Mouse (Mus musculus) frontal cortex, postnatal 36 days (tissue): Measurements from ENCODE around the gene Smtn.

Experiments used
- DNase-seq, 2 experiments: peaks; one replicate each; pipeline ENCODE4 v3.0.0; 2022; ENCODE audit warnings: low spot score in 2 of 2

Smtn gene

GRCm38 (mm10) chr11:3547969-3548368 lies 7.6 kb upstream of the Smtn start:
- DNase-seq, result no peak

- no peak for DNase-seq
Observed at GRCm38 (mm10) chr11:3547047-3547446, 6.6 kb upstream of the Smtn start.

DNA sequence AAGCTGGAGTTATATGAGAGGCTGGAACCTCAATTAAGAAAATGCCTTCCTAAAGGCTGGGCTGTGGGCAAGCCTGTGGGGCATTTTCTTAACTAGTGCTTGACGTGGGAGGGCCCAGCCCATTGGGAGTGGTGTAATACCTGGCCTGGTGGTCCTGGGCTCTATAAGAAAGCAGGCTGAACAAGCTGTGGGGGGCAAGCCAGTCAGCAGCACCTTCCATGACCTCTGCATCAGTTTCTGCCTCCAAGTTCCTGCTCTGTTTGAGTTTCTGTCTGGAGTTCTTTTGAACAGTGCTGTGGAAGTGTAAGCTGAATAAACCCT lies 5.8 kb upstream of the Smtn start:
- no peak for DNase-seq

GRCm38 (mm10) chr11:3545531-3546241 lies 5.3 kb upstream of the Smtn start:
- no peak for DNase-seq

GRCm38 (mm10) chr11:3544409-3544808 lies 4.0 kb upstream of the Smtn start:
- DNase-seq, result no peak

DNA sequence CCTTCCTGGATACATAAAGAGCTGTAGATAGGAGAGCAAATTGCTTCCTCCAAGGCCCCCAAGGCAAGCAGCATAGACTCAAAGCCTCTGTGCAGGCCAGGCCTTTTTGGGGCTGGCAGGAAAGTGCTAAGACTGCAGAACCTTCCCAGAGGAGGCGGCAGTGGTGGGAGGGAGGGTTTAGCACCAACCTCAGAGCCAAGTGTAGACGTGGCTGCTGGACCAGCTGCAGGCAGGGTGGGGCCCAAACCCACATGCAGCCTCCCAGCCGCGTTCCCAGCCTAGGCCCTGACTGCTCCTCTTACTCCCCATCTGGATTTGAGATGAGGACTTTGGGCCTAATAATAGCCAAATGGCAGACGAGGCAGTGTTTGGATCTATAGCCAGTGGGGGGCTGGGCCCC lies 2.6 kb upstream of the Smtn start:
- peak; percentile 33 to 40 for DNase-seq

- DNase-seq, result no peak
Observed at GRCm38 (mm10) chr11:3541932-3542331, 1.5 kb upstream of the Smtn start.

- no peak for DNase-seq
Observed at GRCm38 (mm10) chr11:3539826-3540196, 601 bp downstream of the Smtn start.

DNA sequence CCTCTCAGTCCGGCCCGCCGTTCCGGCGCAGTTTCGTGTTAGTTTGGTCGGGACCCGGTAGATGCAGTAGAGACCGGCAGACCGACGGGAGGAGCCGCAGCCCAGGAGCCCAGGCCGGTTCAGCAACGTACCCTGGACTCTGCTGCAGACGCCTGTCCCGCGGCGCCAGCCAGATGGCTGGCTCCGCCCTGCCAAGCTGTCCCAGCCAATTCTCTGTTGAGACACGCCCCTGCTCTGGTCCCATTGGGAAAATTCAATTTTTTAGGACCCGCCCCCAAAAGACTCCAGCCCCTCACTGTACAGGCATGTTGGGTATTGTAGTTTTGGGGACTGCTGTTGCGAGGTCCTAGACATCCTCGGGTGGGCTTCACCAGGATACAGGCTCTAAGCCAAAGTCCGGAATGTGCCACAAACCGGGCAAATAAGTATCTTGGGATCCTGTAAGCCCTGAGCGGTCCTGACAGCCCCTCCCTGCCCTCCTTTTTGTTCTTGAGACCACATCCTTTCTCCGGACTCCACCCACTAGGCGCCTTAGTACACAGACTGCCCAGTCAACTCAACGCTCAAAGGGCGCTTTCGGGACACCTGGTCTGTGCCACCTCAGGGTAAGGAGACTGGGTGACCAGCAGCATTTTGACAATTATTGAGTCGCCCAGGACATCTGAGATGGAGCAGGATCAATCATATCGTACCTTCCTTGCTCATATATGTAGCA lies 1.1 kb downstream of the Smtn start:
- DNase-seq, result peak; percentile 85 to 91

GRCm38 (mm10) chr11:3538341-3538740 lies 2.1 kb downstream of the Smtn start:
- no peak for DNase-seq

- DNase-seq, result no peak
Observed at GRCm38 (mm10) chr11:3537711-3538110, 2.7 kb downstream of the Smtn start.

DNA sequence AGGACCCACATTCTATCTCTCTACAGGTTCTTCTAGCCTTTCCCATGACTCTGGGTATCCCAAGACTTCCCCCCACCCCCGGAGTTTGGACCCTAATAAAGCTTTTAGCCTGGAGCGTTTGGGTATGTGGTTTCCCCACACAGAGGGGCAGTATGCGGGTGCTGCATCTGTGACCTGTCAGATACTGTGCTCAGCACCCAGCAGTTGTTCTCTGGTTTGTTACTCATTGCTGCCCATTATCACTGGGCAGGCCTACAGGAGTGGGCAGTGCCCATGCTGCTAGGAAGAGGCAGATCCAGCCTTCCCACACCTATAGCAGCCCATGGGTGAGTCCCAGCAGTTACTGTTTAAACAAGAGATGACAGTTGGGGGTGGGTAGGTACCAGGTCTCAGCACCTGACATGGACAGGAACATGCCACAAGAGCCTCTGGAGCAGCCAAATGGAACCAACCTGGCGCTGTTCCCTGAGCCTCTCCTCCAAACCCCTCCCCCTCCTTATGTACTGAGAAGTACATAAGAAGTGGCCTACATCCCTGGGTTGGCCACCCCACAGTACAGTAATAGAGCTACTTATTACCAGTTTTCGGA lies 3.6 kb downstream of the Smtn start:
- DNase-seq, result no peak

GRCm38 (mm10) chr11:3536082-3536481 lies 4.3 kb downstream of the Smtn start:
- DNase-seq, result no peak

DNA sequence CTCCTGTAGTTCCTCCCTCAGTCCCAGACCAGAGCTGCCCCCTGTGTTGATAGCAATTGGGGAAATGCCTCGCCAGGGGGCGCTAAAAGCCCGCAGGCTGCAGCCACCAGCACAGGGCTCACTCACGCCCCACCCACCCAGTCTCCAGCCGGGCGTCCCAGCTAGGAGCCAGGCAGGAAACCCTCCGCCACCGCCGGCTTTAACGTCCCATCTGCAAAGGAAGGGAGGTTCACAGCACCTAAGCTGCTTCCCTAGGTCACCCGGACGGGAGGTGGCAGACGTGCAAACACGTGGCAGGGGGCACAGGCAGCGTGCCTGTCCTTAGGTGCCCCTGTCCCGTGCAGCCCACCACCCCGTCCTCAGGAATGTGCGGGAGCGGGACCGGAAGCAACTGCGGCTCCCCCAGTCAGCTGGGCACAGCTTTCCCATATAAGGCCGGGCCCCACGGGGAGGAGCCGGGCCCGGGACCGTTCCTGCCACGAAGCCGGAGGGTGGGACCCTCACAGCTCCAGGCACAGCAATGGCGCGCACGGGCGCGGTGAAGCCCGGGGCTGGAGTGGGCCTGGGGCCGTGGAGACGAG lies 4.9 kb downstream of the Smtn start:
- peak; percentile 91 to 92 for DNase-seq

DNA sequence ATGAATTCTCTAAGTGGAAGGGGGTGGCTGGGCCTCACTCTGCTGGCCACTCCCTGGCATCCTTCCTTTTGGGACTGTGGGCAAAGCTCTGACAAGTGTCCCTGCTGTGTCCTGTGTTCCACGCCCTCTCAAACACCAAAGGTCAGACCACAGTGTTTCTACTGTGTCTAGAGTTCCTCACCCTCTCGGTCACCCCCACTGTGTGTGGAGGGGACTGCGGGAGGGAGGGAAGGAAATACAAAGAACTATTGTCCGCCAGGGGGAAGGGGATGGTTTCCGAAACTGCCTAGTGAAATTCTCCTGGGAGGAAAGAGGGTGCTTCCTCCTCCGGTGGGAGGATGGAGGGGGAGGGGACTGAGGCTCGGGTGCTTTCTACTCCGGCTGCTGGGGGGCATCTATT lies 5.5 kb downstream of the Smtn start:
- DNase-seq, result no peak

GRCm38 (mm10) chr11:3533406-3533932 lies 6.9 kb downstream of the Smtn start:
- no peak for DNase-seq

DNA sequence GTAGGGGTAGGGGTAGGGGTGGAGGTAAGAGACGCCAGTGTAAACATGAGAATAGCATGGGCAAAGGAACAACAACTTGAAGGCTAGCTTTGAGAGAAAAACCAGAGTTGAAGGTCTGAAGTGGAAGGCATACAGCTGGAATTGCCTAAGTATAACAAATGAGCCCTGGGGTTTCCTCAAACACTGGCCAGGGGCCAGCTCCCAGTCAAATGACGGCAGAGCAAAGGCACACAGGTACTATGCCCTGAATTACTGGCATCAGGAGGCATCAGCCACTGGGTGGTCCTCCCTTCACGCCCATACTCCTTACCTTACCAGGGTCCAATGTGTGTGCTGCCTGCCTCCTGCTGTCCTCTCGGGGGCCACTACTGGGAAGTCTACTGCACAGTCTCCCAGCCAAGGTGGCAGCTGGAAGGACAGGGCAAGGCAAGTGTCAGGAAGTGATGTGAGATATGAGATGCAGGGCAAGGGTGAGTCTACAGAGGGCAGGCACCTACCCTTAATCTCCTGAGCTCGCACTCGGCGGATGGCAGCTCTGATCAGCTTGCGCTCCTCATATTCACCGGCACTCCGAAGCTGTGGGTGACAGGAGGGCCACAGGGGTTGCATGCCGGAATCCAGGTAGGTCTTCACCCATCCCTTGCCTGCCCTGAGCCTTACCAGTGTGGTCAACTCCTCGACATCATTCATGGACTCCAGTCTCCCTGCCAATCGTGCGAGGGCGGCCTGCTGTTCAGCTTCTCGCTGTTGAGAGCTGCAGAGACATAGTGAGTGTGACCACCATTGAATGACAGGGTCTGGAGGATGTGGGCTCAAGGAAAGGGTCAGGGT lies 8.1 kb downstream of the Smtn start:
- no peak for DNase-seq

DNA sequence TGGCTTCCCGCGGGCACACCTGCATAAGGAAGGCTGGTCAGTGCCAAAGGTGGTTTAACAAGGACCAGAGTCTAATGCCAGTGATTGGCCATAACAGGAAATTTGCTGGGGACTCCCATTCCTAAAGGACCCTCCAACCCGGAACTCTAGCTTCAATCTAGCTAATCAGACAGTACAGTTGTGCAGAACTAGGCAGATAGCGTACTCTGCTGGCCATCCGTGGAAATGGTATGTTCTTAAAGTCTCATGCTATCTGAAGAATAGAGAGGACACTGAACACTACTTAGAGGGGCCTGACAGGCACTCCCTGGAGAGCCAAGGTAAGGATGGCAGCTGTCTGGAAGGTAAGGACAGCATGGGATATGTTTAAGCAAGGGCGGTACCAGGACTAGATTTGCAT lies 8.8 kb downstream of the Smtn start:
- peak in 1 of 2 experiments; percentile 43 for DNase-seq

DNA sequence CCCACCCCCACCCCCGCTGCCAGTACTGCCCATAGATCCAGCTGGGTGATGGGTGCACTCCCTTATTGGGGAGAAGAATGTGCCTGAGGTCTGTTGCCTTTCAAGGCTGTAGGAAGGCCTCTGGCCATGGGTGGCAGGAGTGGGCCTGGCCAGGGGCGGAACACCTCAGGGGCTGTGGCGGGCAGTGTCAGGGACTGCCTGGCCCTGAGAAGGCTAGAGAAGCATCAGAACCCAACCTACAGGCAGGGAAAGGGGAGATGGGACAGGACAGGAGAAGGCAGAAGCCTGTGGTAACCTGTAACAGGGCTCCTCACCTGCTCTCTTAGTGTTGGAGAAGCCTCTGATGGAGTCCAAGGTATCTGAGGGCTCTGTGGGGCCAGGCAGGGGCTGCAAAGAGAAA lies 9.7 kb downstream of the Smtn start:
- no peak for DNase-seq

DNA sequence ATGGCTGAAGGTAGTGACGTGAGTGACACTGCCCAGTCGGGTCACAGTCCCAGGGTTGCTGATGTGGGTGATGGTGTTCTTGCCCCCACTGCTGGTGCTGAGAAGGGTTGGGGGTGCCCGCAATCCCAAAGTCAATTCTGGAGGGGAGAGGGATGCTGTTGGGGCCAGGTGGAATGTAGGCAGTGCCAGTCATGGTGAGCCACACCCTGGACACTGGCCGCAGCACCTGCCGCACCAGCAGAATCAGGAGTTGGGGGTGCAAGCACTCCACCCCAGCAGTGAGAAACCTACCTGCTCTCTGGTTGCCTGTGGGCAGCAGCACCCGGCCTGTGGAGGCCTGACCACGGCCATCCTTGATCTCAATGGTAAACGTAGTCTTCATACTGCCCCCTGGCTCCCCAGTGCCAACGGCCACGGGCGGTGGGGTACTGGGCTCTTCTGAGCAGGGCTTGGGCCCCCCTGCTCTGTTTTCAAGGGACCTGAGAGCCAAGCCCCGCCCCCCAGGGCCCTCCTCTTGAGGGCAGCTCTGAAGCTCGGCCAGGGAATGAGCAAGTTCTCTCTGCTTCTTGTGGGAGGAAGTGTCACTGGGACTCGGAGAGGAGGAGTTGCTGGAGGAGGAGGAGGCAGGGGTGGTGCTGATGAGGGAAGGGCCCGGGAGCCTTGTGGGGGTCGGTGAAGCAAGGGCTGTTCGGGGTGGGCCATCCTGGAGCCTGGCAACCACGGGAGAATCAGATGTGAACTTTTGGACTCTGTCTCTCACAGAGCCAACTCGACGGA lies 10.7 kb downstream of the Smtn start:
- DNase-seq, result no peak

DNA sequence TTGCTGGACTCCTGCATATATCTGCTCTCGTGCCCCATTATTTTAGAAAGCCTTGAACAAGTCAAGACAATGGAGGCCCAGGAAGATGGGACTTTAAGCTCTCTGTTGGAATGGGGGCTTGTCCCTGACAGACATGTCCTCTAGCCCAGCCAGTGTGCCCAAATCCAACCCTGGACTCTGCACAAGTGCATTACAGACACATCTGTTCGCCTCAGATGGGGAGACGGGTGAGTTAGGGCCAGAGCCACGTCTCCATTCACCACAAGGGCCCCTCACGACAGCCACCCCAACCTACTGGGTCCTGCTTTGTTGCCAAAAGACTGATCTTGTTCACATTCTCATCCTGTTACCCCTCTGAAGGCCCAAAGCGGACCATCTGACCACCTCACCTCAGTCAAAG lies 12.2 kb downstream of the Smtn start:
- no peak for DNase-seq
